Mouse (Mus musculus): ENCODE data around the gene Map2k6. TPM values are rescaled to one million over a fixed set of nuclear protein-coding genes. Genes with fewer than 3 reads are reported as not detected.

The Map2k6 gene
- total RNA-seq, 2 experiments from 2014 or later = 11.8 to 15.0 TPM

GRCm38 (mm10) chr11:110405607-110406006, 6.7 kb downstream of the Map2k6 start:
- DNase-seq = no peak

GRCm38 (mm10) chr11:110409131-110409530, 10.2 kb downstream of the Map2k6 start:
- DNase-seq = no peak

GRCm38 (mm10) chr11:110409776-110410175, 10.9 kb downstream of the Map2k6 start:
- DNase-seq = peak; percentile 25

GRCm38 (mm10) chr11:110411596-110411995, 12.7 kb downstream of the Map2k6 start:
- no peak for DNase-seq

GRCm38 (mm10) chr11:110414263-110414662, 15.3 kb downstream of the Map2k6 start:
- no peak for DNase-seq

GRCm38 (mm10) chr11:110416691-110417090, 17.8 kb downstream of the Map2k6 start:
- no peak for DNase-seq

- DNase-seq = no peak
Observed at GRCm38 (mm10) chr11:110420463-110420862, 21.5 kb downstream of the Map2k6 start.

GRCm38 (mm10) chr11:110426572-110427145, 27.7 kb downstream of the Map2k6 start:
- no peak for DNase-seq

GRCm38 (mm10) chr11:110427159-110427561, 28.2 kb downstream of the Map2k6 start:
- DNase-seq = no peak

- DNase-seq = no peak
Observed at GRCm38 (mm10) chr11:110428999-110429398, 30.1 kb downstream of the Map2k6 start.

- DNase-seq = no peak
Observed at GRCm38 (mm10) chr11:110429837-110430418, 31.0 kb downstream of the Map2k6 start.

- no peak for DNase-seq
Observed at GRCm38 (mm10) chr11:110435839-110436556, 37.1 kb downstream of the Map2k6 start.

- DNase-seq = no peak
Observed at GRCm38 (mm10) chr11:110436998-110437397, 38.1 kb downstream of the Map2k6 start.

GRCm38 (mm10) chr11:110438135-110438534, 39.2 kb downstream of the Map2k6 start:
- DNase-seq = no peak

GRCm38 (mm10) chr11:110438700-110439296, 39.9 kb downstream of the Map2k6 start:
- DNase-seq = no peak

- peak; percentile 24 for DNase-seq
Observed at GRCm38 (mm10) chr11:110439354-110439753, 40.4 kb downstream of the Map2k6 start.

- DNase-seq = no peak
Observed at GRCm38 (mm10) chr11:110444576-110444975, 45.7 kb downstream of the Map2k6 start.

- DNase-seq = no peak
Observed at GRCm38 (mm10) chr11:110448131-110448725, 49.3 kb downstream of the Map2k6 start.

GRCm38 (mm10) chr11:110448726-110449161, 49.8 kb downstream of the Map2k6 start:
- no peak for DNase-seq

GRCm38 (mm10) chr11:110449183-110449582, 50.3 kb downstream of the Map2k6 start:
- DNase-seq = no peak

- DNase-seq = peak; percentile 57
Observed at GRCm38 (mm10) chr11:110450091-110450757, 51.3 kb downstream of the Map2k6 start.

- DNase-seq = no peak
Observed at GRCm38 (mm10) chr11:110450758-110451121, 51.8 kb downstream of the Map2k6 start.
